Mouse (Mus musculus): ENCODE data around the gene Ctcf.
"Not testable (repeated sequence)": the region's sequence is repeated elsewhere in the genome, so short reads cannot be mapped to it uniquely, and the experiment has no call there.

The Ctcf gene

GRCm38 (mm10) chr8:105636018-105636962, at the start of gene Ctcf:
Ctcf (plus strand) TSS chr8:105636568.
- peak; percentile 92 to 94 for DNase-seq

GRCm38 (mm10) chr8:105592431-105592830, 43.9 kb upstream of the Ctcf start:
- no peak for DNase-seq

GRCm38 (mm10) chr8:105593859-105594258, 42.5 kb upstream of the Ctcf start:
- no peak for DNase-seq

GRCm38 (mm10) chr8:105594451-105595242, 41.7 kb upstream of the Ctcf start:
- DNase-seq = no peak

- peak; percentile 82 to 83 for DNase-seq
These were observed 39.9 kb upstream of the Ctcf start for GRCm38 (mm10) chr8:105596362-105597034.

- no peak for DNase-seq
These were observed 37.6 kb upstream of the Ctcf start for GRCm38 (mm10) chr8:105598777-105599176.

- no peak for DNase-seq
These were observed 35.1 kb upstream of the Ctcf start for GRCm38 (mm10) chr8:105601301-105601700.

- DNase-seq = not testable (repeated sequence)
These were observed 33.8 kb upstream of the Ctcf start for GRCm38 (mm10) chr8:105602540-105602939.

GRCm38 (mm10) chr8:105604804-105605381, 31.5 kb upstream of the Ctcf start, which contains the start of gene Ripor1:
Ripor1 (plus strand) TSS chr8:105605255.
- DNase-seq = peak; percentile 80 to 84

GRCm38 (mm10) chr8:105605491-105606188, 30.7 kb upstream of the Ctcf start:
- DNase-seq = peak; percentile 47 to 56

GRCm38 (mm10) chr8:105606189-105607023, 30.0 kb upstream of the Ctcf start:
- peak; percentile 85 to 86 for DNase-seq

GRCm38 (mm10) chr8:105607062-105607461, 29.3 kb upstream of the Ctcf start:
- no peak for DNase-seq

- DNase-seq = peak; percentile 58 to 61
These were observed 28.7 kb upstream of the Ctcf start for GRCm38 (mm10) chr8:105607684-105608083.

GRCm38 (mm10) chr8:105609355-105609754, 27.0 kb upstream of the Ctcf start:
- no peak for DNase-seq

- DNase-seq = no peak
These were observed 26.6 kb upstream of the Ctcf start for GRCm38 (mm10) chr8:105609771-105610170.

- no peak for DNase-seq
These were observed 24.5 kb upstream of the Ctcf start for GRCm38 (mm10) chr8:105611836-105612235.

- DNase-seq = peak in 1 of 2 experiments; percentile 32
These were observed 23.3 kb upstream of the Ctcf start for GRCm38 (mm10) chr8:105613037-105613436.

GRCm38 (mm10) chr8:105613830-105614511, 22.4 kb upstream of the Ctcf start:
- peak; percentile 43 to 48 for DNase-seq

GRCm38 (mm10) chr8:105615942-105616341, 20.4 kb upstream of the Ctcf start:
- no peak for DNase-seq

Measured in B cell, adult 2 months (primary cell).